Mouse (Mus musculus) neural tube, embryonic 11.5 days (tissue): ENCODE results near the gene Klrc3. TPM values are rescaled to one million over a fixed set of nuclear protein-coding genes. Genes with fewer than 3 reads are reported as not detected.
"Not testable (repeated sequence)": the region's sequence is repeated elsewhere in the genome, so short reads cannot be mapped to it uniquely, and the experiment has no call there.

Experiments
- ATAC-seq: fragments of 200-750 bp; cut with Nextera tagmentation; 2 replicates; pipeline ENCODE4 v1.8.0; 2017; ENCODE audit warnings: moderate number of reproducible peaks, mild to moderate bottlenecking, moderate TSS enrichment, moderate library complexity; ENCODE audit not compliant: insufficient read depth, low FRiP score, low TSS enrichment
- DNase-seq: peaks from one replicate; pipeline ENCODE4 v3.0.0-alpha.2; 2015; ENCODE audit warnings: low spot score
- H3K27ac ChIP-seq: fragments of 300-500 bp; sonication (generic); 2 replicates; pipeline ENCODE4 v1.5.1; 2014; ENCODE audit warnings: low read depth, mild to moderate bottlenecking, low read length
- H3K27me3 ChIP-seq: fragments of 300-500 bp; sonication (generic); 2 replicates; pipeline ENCODE4 v1.6.1; 2014; ENCODE audit warnings: mild to moderate bottlenecking, low read length, mixed read lengths; ENCODE audit not compliant: control insufficient read depth, insufficient read depth
- H3K36me3 ChIP-seq: fragments of 300-500 bp; sonication (generic); 2 replicates; pipeline ENCODE4 v1.6.1; 2014; ENCODE audit warnings: mild to moderate bottlenecking, low read length, moderate library complexity, mixed read lengths; ENCODE audit not compliant: control insufficient read depth, insufficient read depth
- H3K4me1 ChIP-seq: fragments of 300-500 bp; sonication (generic); 2 replicates; pipeline ENCODE4 v1.6.1; 2014; ENCODE audit warnings: low read length, mixed read lengths; ENCODE audit not compliant: control insufficient read depth, insufficient read depth
- H3K4me2 ChIP-seq: fragments of 300-500 bp; sonication (generic); 2 replicates; pipeline ENCODE4 v1.6.1; 2014; ENCODE audit warnings: low read depth, mild to moderate bottlenecking, moderate library complexity
- H3K4me3 ChIP-seq: fragments of 300-500 bp; sonication (generic); 2 replicates; pipeline ENCODE4 v1.5.1; 2014; ENCODE audit warnings: low read depth, low read length
- H3K9ac ChIP-seq: fragments of 300-500 bp; sonication (generic); 2 replicates; pipeline ENCODE4 v1.6.1; 2014; ENCODE audit warnings: mild to moderate bottlenecking, low read length
- H3K9me3 ChIP-seq: fragments of 300-500 bp; sonication (generic); 2 replicates; pipeline ENCODE4 v1.6.1; 2016; ENCODE audit warnings: low read length; ENCODE audit not compliant: control insufficient read depth
- WGBS: fragments of 180-500 bp; shearing (Covaris S2); extraction: QIAGEN DNeasy Blood & Tissue Kit; methylation state at CpG from one replicate; pipeline ENCODE4 v1.1.7; 2014; 5-methylcytosine and 5-hydroxymethylcytosine counted together
- polyA plus RNA-seq: library from polyadenylated mRNA; unstranded; fragments of >200 nt; fragmentation: Nextera tagmentation; extraction: Ambion mirVana; gene quantifications from 2 replicates; pipeline ENCODE4 v1.2.1, GENCODE M21; 2014

Gene Klrc3
- not detected in 2 replicates for polyA plus RNA-seq

DNA sequence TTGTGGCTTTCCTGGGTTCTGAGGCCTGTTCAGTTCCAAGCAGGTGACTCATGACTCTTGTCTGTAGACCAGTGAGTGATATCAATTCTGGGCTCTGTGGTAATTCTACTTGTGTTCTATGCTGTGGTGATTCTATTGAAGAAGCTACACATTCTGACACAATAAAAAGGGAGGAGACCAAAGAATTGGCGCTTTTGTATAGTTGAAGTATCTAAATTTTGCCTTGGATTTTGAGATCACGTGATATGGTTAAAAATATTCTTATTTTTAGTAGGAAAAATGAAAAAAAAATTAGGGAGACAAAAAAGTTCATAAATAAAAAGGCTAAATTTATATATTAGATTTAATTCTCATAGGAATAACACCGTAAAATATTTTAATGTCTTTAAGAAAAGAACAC is at the start of gene Klrc3:
Gene Klrc3 (minus strand): TSS at position 101 of the 400 bp plus-strand sequence.
- H3K9me3 ChIP-seq, DNase-seq, H3K36me3 ChIP-seq, H3K9ac ChIP-seq, H3K4me2 ChIP-seq, H3K27me3 ChIP-seq, H3K4me1 ChIP-seq, H3K27ac ChIP-seq, ATAC-seq, H3K4me3 ChIP-seq: not testable (repeated sequence)
- 90% methylated on average over 3 of the region's 3 CpGs for WGBS

DNA sequence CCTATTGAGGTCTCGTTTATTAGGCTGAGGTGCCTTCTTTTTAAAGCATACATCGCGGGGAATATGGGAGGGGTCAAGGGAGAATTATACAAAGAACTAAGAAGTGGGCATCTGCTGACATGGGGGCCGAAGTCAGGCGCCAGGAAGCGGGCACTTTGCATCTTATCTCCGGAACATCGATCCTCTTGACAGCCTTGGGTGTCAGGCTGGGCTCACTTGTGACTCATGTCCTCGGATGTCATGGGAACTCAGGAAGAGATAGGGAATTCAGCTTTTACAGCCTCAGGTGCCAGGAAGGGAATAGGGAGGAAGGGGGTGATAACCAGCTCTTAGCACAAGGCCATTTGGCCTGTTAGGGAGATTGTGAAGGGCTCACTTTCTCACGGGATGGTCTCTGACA is 48.3 kb upstream of the Klrc3 start:
- not testable (repeated sequence) for H3K27me3 ChIP-seq, H3K9me3 ChIP-seq, H3K36me3 ChIP-seq, H3K4me3 ChIP-seq, ATAC-seq, H3K4me1 ChIP-seq, H3K27ac ChIP-seq, DNase-seq, H3K4me2 ChIP-seq, H3K9ac ChIP-seq
- WGBS, result 80% methylated on average over 10 of the region's 10 CpGs

DNA sequence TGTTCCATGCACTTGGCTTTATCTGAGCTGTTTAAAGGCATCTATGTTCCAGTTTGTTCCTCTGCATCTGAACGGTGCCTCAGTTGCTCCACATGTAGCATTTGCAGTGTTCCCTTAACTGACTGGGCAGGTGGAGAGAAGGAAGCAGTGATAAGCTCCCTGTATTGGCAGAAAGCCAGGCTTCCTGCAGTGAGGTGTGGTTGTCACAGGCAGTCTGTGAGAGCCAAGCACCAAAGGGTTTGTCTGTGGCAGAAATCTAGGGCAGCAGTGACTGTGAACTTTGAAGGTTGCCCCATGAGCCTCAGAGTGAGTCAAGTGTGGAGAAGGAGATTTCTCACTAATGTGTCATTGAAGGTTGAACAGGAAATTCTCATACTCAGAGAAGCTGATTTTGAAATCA is 37.2 kb upstream of the Klrc3 start:
- Histone ChIP-seq H3K9me3 (no peaks in the 10 kb centered on the region), H3K27ac (no peak overlapping the region), H3K36me3 (no peaks in the 10 kb centered on the region), H3K4me1 (no peaks in the 10 kb centered on the region), H3K4me2 (no peak overlapping the region), H3K27me3 (no peaks in the 10 kb centered on the region), H3K9ac (no peak overlapping the region), H3K4me3 (no peak overlapping the region)
- ATAC-seq (no peak), DNase-seq (no peak)
- WGBS, result 77% methylated on average over 1 of the region's 1 CpGs

DNA sequence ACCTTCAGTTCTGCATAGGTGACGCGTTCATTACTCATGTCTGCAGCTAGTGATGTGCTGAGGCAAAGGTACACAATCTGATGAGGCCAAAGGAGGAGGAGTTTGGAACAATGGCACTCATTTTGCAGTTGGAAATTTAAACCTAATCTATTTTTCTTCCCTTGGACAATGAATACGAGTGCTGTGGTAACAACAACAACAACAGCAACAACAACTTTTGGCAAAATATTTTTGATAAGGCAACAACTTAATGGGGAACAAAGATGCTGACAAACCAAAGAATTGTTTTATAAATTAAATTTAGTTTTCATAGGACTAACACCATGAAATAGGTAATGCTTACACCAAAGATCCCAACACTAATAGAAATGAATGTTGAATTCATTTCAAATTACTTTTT is 35.7 kb upstream of the Klrc3 start, which contains the start of gene Klrc1:
Gene Klrc1 (minus strand): TSS at position 101 of the 400 bp plus-strand sequence.
- Histone ChIP-seq H3K27me3 (no peaks in the 10 kb centered on the region), H3K27ac (no peak within 1 kb of the TSS), H3K9ac (no peak within 1 kb of the TSS), H3K4me1 (no peaks in the 10 kb centered on the region), H3K9me3 (no peaks in the 10 kb centered on the region), H3K4me2 (no peak within 1 kb of the TSS), H3K4me3 (no peak within 1 kb of the TSS), H3K36me3 (no peaks in the 10 kb centered on the region)
- no peak for DNase-seq
- WGBS, result 78% methylated on average over 3 of the region's 3 CpGs
- ATAC-seq, result no peak

DNA sequence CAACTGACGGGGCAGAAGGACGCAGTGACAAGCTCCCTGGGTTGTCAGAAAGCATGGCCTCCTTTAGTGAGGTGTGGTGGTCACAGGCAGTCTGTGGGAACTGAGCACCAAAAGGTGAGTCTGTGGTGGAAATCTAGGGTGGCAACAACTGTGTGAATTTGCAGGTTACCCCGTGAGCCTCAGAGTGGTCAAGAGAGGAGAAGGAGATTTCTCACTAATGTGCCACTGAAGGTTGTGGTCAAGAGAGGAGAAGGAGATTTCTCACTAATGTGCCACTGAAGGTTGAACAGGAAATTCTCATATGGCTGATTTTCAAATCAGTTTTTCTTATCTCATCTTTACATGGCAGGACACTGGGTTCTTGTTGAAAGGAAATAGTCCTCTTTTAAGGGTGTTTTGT is 18.2 kb upstream of the Klrc3 start:
- DNase-seq, H3K36me3 ChIP-seq, H3K4me1 ChIP-seq, H3K9ac ChIP-seq, ATAC-seq, H3K27ac ChIP-seq, H3K4me2 ChIP-seq, H3K27me3 ChIP-seq, H3K4me3 ChIP-seq, H3K9me3 ChIP-seq: not testable (repeated sequence)
- no CpG with 5 or more reads among the region's 3 CpGs for WGBS

DNA sequence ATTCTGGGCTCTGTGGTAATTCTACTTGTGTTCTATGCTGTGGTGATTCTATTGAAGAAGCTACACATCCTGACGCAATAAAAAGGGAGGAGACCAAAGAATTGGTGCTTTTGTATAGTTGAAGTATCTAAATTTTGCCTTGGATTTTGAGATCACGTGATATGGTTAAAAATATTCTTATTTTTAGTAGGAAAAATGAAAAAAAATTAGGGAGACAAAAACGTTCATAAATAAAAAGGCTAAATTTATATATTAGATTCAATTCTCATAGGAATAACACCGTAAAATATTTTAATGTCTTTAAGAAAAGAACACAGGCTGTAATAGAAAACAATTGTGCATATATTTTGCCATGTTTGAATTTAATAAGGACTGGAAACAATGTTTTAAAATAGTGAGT is 17.5 kb upstream of the Klrc3 start, which contains the start of gene Klrc2:
Gene Klrc2 (minus strand): TSS at position 101 of the 400 bp plus-strand sequence.
- H3K27ac ChIP-seq, H3K4me3 ChIP-seq, H3K27me3 ChIP-seq, H3K4me2 ChIP-seq, H3K4me1 ChIP-seq, ATAC-seq, H3K9ac ChIP-seq, H3K9me3 ChIP-seq, H3K36me3 ChIP-seq, DNase-seq: not testable (repeated sequence)
- 79% methylated on average over 4 of the region's 4 CpGs for WGBS

DNA sequence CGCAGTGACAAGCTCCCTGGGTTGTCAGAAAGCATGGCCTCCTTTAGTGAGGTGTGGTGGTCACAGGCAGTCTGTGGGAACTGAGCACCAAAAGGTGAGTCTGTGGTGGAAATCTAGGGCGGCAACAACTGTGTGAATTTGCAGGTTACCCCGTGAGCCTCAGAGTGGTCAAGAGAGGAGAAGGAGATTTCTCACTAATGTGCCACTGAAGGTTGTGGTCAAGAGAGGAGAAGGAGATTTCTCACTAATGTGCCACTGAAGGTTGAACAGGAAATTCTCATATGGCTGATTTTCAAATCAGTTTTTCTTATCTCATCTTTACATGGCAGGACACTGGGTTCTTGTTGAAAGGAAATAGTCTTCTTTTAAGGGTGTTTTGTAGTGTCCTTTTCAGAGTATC is 917 bp upstream of the Klrc3 start:
- not testable (repeated sequence) for H3K9me3 ChIP-seq, ATAC-seq, H3K4me1 ChIP-seq, H3K36me3 ChIP-seq, DNase-seq, H3K27me3 ChIP-seq, H3K9ac ChIP-seq, H3K4me3 ChIP-seq, H3K4me2 ChIP-seq, H3K27ac ChIP-seq
- 71% methylated on average over 1 of the region's 3 CpGs for WGBS

DNA sequence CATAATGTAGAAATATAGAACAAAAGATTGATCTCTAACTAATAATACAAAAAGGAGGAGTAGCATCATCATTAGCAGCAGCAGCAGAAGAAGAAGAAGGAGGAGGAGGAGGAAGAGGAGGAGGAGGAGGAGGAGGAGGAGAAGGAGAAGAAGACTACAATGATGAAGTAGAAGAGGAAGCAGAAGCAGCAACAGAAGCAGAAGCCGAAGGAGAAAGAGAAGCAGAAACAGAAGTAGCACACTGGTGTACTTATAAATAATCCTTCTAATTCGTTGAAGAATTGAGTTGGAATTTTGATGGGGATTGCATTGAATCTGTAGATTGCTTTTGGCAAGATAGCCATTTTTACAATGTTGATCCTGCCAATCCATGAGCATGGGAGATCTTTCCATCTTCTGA is 12.1 kb downstream of the Klrc3 start:
- not testable (repeated sequence) for H3K36me3 ChIP-seq, H3K4me2 ChIP-seq, H3K4me3 ChIP-seq, H3K4me1 ChIP-seq, H3K9ac ChIP-seq, H3K9me3 ChIP-seq, H3K27me3 ChIP-seq, DNase-seq, ATAC-seq, H3K27ac ChIP-seq
- whole genome bisulfite sequencing, result 81% methylated on average over 2 of the region's 2 CpGs

DNA sequence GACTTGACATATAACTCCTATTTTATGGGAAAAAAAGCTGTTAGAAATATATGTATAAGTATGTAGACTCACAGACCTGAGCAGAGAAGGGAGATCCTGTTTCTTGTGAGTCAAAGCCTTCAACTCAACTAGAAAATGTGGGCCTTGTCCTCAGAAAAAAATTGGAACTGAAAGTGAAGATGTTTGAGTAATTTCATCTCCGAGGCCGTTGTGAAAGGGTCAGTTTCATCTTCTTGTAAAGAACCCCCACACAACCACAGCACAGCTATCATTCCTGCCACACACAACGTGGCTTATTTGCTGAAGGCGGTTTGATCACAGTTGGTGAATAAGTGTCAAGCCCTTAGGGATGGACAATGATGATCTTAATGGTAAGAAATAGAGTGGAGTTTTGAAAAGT is 19.4 kb downstream of the Klrc3 start, which contains the start of gene Klrk1:
Gene Klrk1 (minus strand): TSS at position 130 of the 400 bp plus-strand sequence.
- 82% methylated on average over 4 of the region's 4 CpGs for WGBS
- ATAC-seq (no peak), DNase-seq (no peak)
- Histone ChIP-seq H3K4me3 (no peak within 1 kb of the TSS), H3K4me1 (no peaks in the 10 kb centered on the region), H3K4me2 (no peak within 1 kb of the TSS), H3K36me3 (no peaks in the 10 kb centered on the region), H3K27ac (no peak within 1 kb of the TSS), H3K27me3 (no peaks in the 10 kb centered on the region), H3K9ac (no peak within 1 kb of the TSS), H3K9me3 (no peaks in the 10 kb centered on the region)
